Comparison of ENCODE assay signal across 8 mouse cellular contexts in genomic region chr5:64230507-64231041, GRCm38 (mm10).
A peak's percentile ranks its signal among the peaks of the same experiment; 100 is the strongest.
DNase-seq lines count a peak whose midpoint lies in the region; ATAC-seq and TF ChIP-seq lines count a peak whose summit lies in the region.

No protein-coding gene starts in this region.

- H3K36me3 ChIP-seq in heart, embryonic 11.5 days (ENCODE audit: control insufficient read depth, insufficient read depth, low read length): no peaks in the 10 kb centered on the region
- H3K36me3 ChIP-seq in CH12.LX (replicated peaks in 1 of 2; ENCODE audit: control insufficient read depth in 1 of 2, insufficient read depth in 1 of 2, low read length in 1 of 2): peaks cover 0 to 23% of the 10 kb centered on the region in 2 experiments
- H3K36me3 ChIP-seq in hindbrain, embryonic 11.5 days (ENCODE audit: control insufficient read depth, insufficient read depth, low read length): no peaks in the 10 kb centered on the region
- H3K36me3 ChIP-seq in liver, embryonic 13.5 days: no peaks in the 10 kb centered on the region

- no peak for DNase-seq in heart, adult 9 months (ENCODE audit: low spot score in 2 of 2)
- no peak for DNase-seq in CH12.LX (ENCODE audit: extremely low read depth)
- DNase-seq in hindbrain, embryonic 11.5 days (ENCODE audit: low spot score): no peak
- DNase-seq in liver, embryonic 13.5 days: peak; percentile 17
- no peak for DNase-seq in left cerebral cortex, postnatal 36 days (ENCODE audit: low spot score in 2 of 2)

- peak; percentile 43 for ATAC-seq in heart, embryonic 11.5 days (replicated peaks; ENCODE audit: insufficient number of reproducible peaks, low FRiP score, low TSS enrichment)
- ATAC-seq in hindbrain, embryonic 11.5 days (ENCODE audit: low FRiP score): peak; percentile 79
- peak; percentile 52 for ATAC-seq in liver, embryonic 13.5 days (ENCODE audit: low read depth)

- intact Hi-C loops in left cerebral cortex, postnatal 36 days (cut with DNase I): no loop called here

- peak overlapping the region; percentile 84 for H3K9ac ChIP-seq in heart, embryonic 11.5 days (ENCODE audit: low read depth, low read length)
- H3K9ac ChIP-seq in CH12.LX (ENCODE audit: insufficient read depth, low read depth): peak overlapping the region; percentile 59
- peak overlapping the region; percentile 65 for H3K9ac ChIP-seq in hindbrain, embryonic 11.5 days (ENCODE audit: low read depth, low read length)
- peak overlapping the region; percentile 84 for H3K9ac ChIP-seq in liver, embryonic 13.5 days

- peak overlapping the region; percentile 75 for H3K27ac ChIP-seq in heart, embryonic 11.5 days (ENCODE audit: low read depth, low read length)
- no peak overlapping the region for H3K27ac ChIP-seq in CH12.LX (ENCODE audit: insufficient read depth, low read depth)
- H3K27ac ChIP-seq in cortical plate, adult 2 months (ENCODE audit: insufficient read depth, low read length): no peak overlapping the region
- no peak overlapping the region for H3K27ac ChIP-seq in hindbrain, embryonic 11.5 days (ENCODE audit: low read depth, low read length)
- H3K27ac ChIP-seq in liver, embryonic 13.5 days: peak overlapping the region; percentile 39
- no peak overlapping the region for H3K27ac ChIP-seq in olfactory bulb, adult 2 months (ENCODE audit: insufficient read depth, low read depth, low read length)

- 0% methylated on average over 27 of the region's 33 CpGs for WGBS in heart, embryonic 11.5 days (ENCODE audit: insufficient replicate concordance)
- WGBS in hindbrain, embryonic 11.5 days: under 1% methylated on average over 26 of the region's 33 CpGs
- 1% methylated on average over 27 of the region's 33 CpGs for WGBS in liver, embryonic 13.5 days (ENCODE audit: insufficient replicate concordance)
- WGBS in olfactory bulb, adult 2 months: under 1% methylated on average over 26 of the region's 33 CpGs

- H3K4me1 ChIP-seq in heart, embryonic 11.5 days (ENCODE audit: control insufficient read depth, insufficient read depth, low read length): peaks cover 22% of the 10 kb centered on the region
- peaks cover 7 to 62% of the 10 kb centered on the region in 2 experiments for H3K4me1 ChIP-seq in CH12.LX (ENCODE audit: control insufficient read depth in 1 of 2, insufficient read depth in 2 of 2)
- peaks cover 2% of the 10 kb centered on the region for H3K4me1 ChIP-seq in cortical plate, adult 2 months (ENCODE audit: control insufficient read depth, insufficient read depth, low read length)
- H3K4me1 ChIP-seq in hindbrain, embryonic 11.5 days (replicated peaks; ENCODE audit: control insufficient read depth, insufficient read depth, low read length): no peaks in the 10 kb centered on the region
- H3K4me1 ChIP-seq in liver, embryonic 13.5 days (replicated peaks): peaks cover 59% of the 10 kb centered on the region
- H3K4me1 ChIP-seq in olfactory bulb, adult 2 months (ENCODE audit: control insufficient read depth, insufficient read depth, low read length): peaks cover 10% of the 10 kb centered on the region; the same call in 1 of the 2 replicates

- dilution Hi-C loops in CH12.LX (cut with MboI; ENCODE audit: extremely low pct_ligation_motif_present, extremely low pct_unique_long_range_greater_than_20kb, low sequenced_read_pairs): no loop called here

- H3K4me3 ChIP-seq in heart, embryonic 11.5 days (ENCODE audit: low read depth, low read length): peak overlapping the region; percentile 80
- H3K4me3 ChIP-seq in CH12.LX (replicated peaks in 1 of 3; ENCODE audit: low read depth in 2 of 3, low read length in 2 of 3, poor library complexity in 1 of 3): peak overlapping the region; percentile 60 to 75 (median 73)
- peak overlapping the region; percentile 54 for H3K4me3 ChIP-seq in cortical plate, adult 2 months (ENCODE audit: insufficient read depth, low read length)
- peak overlapping the region; percentile 69 for H3K4me3 ChIP-seq in hindbrain, embryonic 11.5 days (ENCODE audit: low read depth, low read length)
- peak overlapping the region; percentile 74 for H3K4me3 ChIP-seq in liver, embryonic 13.5 days (replicated peaks)
- H3K4me3 ChIP-seq in olfactory bulb, adult 2 months (ENCODE audit: insufficient read depth, low read depth, low read length): peak overlapping the region; percentile 81

- no peak for TF ChIP-seq POLR2A in CH12.LX (IDR thresholded peaks at IDR 0.05; ENCODE audit: low read depth, low read length)
- TF ChIP-seq POLR2A in cortical plate, adult 2 months (IDR thresholded peaks at IDR 0.05; ENCODE audit: extremely low read depth, insufficient read depth, low read length): no peak
- TF ChIP-seq POLR2A in olfactory bulb, adult 2 months (IDR thresholded peaks at IDR 0.05; ENCODE audit: insufficient read depth, low read depth, low read length): 0 out of 2 replicates have a peak, but pooled peaks have one; percentile 4

- H3K9me3 ChIP-seq in heart, embryonic 11.5 days (replicated peaks; ENCODE audit: control insufficient read depth, low read length): no peaks in the 10 kb centered on the region
- H3K9me3 ChIP-seq in CH12.LX (replicated peaks; ENCODE audit: low read length): no peaks in the 10 kb centered on the region
- H3K9me3 ChIP-seq in hindbrain, embryonic 11.5 days (ENCODE audit: control insufficient read depth, low read length): no peaks in the 10 kb centered on the region
- no peaks in the 10 kb centered on the region for H3K9me3 ChIP-seq in liver, embryonic 13.5 days (replicated peaks)

- no peak for TF ChIP-seq RAD21 in CH12.LX (IDR thresholded peaks at IDR 0.05; ENCODE audit: low read depth, low read length)

- TF ChIP-seq CTCF in CH12.LX (conservative IDR thresholded peaks at IDR 0.05 in 1 of 2, IDR thresholded peaks at IDR 0.05 in 1 of 2; ENCODE audit: low read depth in 2 of 2, low read length in 2 of 2): no peak
- no peak for TF ChIP-seq CTCF in cortical plate, adult 2 months (IDR thresholded peaks at IDR 0.05; ENCODE audit: extremely low read depth, insufficient read depth, low read length)
- no peak for TF ChIP-seq CTCF in olfactory bulb, adult 2 months (IDR thresholded peaks at IDR 0.05; ENCODE audit: insufficient read depth, low read depth, low read length)

- H3K79me2 ChIP-seq in CH12.LX (replicated peaks; ENCODE audit: control insufficient read depth, extremely low read depth, insufficient read depth, poor library complexity, severe bottlenecking): peaks cover 4% of the 10 kb centered on the region; the same call in 1 of the 2 replicates

- peak overlapping the region; percentile 93 for H3K4me2 ChIP-seq in heart, embryonic 11.5 days
- H3K4me2 ChIP-seq in CH12.LX (ENCODE audit: insufficient read depth, low read depth, poor library complexity, severe bottlenecking): peak overlapping the region; percentile 89
- peak overlapping the region; percentile 88 for H3K4me2 ChIP-seq in hindbrain, embryonic 11.5 days (replicated peaks; ENCODE audit: low read depth, low read length)
- peak overlapping the region; percentile 97 for H3K4me2 ChIP-seq in liver, embryonic 13.5 days

- no peak for TF ChIP-seq EP300 in CH12.LX (IDR thresholded peaks at IDR 0.05; ENCODE audit: low read length)

- in situ Hi-C loops in CH12.LX (cut with MboI; ENCODE audit: low pct_ligation_motif_present, low pct_unique_long_range_greater_than_20kb, low sequenced_read_pairs): no loop called here

- H3K27me3 ChIP-seq in heart, embryonic 11.5 days (ENCODE audit: control insufficient read depth, insufficient read depth, low read length): no peaks in the 10 kb centered on the region
- H3K27me3 ChIP-seq in CH12.LX (replicated peaks): no peaks in the 10 kb centered on the region
- no peaks in the 10 kb centered on the region for H3K27me3 ChIP-seq in hindbrain, embryonic 11.5 days (ENCODE audit: control insufficient read depth, insufficient read depth, low read length)
- no peaks in the 10 kb centered on the region for H3K27me3 ChIP-seq in liver, embryonic 13.5 days

TF ChIP-seq in CH12.LX, 34 proteins besides CTCF, POLR2A, EP300 and RAD21:
- no peak for TF ChIP-seq ZMIZ1 (IDR thresholded peaks at IDR 0.05; ENCODE audit: low read depth, low read length)
- TF ChIP-seq CHD2 (IDR thresholded peaks at IDR 0.05; ENCODE audit: low read length): 0 out of 2 replicates have a peak, but pooled peaks have one; percentile 22

Comparison
In these comparisons a context has a peak if more than half of its experiments do, and no peak if none do; other contexts are left out.
1. H3K27ac ChIP-seq: peak in heart, embryonic 11.5 days (single experiment) and liver, embryonic 13.5 days (single experiment); none in CH12.LX (single experiment), cortical plate, adult 2 months (single experiment), hindbrain, embryonic 11.5 days (single experiment) and olfactory bulb, adult 2 months (single experiment).
2. Peak in every context shown above with its lines, with median percentiles within 50 percentile points of each other: ATAC-seq, H3K4me2 ChIP-seq, H3K4me3 ChIP-seq and H3K9ac ChIP-seq.